Mouse (Mus musculus): ENCODE results near the gene Rom1.

Gene Rom1

GRCm38 (mm10) chr19:8942276-8942964 lies 13.3 kb upstream of the Rom1 start:
- WGBS, result under 1% methylated on average over 46 of the region's 46 CpGs

GRCm38 (mm10) chr19:8941515-8942217 lies 12.5 kb upstream of the Rom1 start, which contains the start of gene Mta2:
Mta2 (plus strand) TSS chr19:8941875.
- 1% methylated on average over 64 of the region's 64 CpGs for WGBS

- 47% methylated on average over 10 of the region's 10 CpGs for WGBS
These were observed 12.0 kb upstream of the Rom1 start for GRCm38 (mm10) chr19:8941136-8941514.

GRCm38 (mm10) chr19:8940526-8941133 lies 11.5 kb upstream of the Rom1 start:
- 82% methylated on average over 15 of the region's 15 CpGs for WGBS

- WGBS, result 92% methylated on average over 2 of the region's 2 CpGs
These were observed 7.6 kb upstream of the Rom1 start for GRCm38 (mm10) chr19:8936736-8937135.

GRCm38 (mm10) chr19:8930771-8931170 lies 1.6 kb upstream of the Rom1 start:
- 90% methylated on average over 7 of the region's 7 CpGs for WGBS

- 25% methylated on average over 11 of the region's 11 CpGs for whole genome bisulfite sequencing
These were observed 961 bp upstream of the Rom1 start for GRCm38 (mm10) chr19:8930117-8930516.

- 30% methylated on average over 16 of the region's 16 CpGs for WGBS
These were observed 400 bp downstream of the Rom1 start for GRCm38 (mm10) chr19:8928689-8929223.

- WGBS, result 89% methylated on average over 12 of the region's 12 CpGs
These were observed 1.1 kb downstream of the Rom1 start for GRCm38 (mm10) chr19:8927891-8928525.

GRCm38 (mm10) chr19:8926766-8927165 lies 2.4 kb downstream of the Rom1 start:
- WGBS, result 74% methylated on average over 2 of the region's 2 CpGs

- 64% methylated on average over 9 of the region's 9 CpGs for WGBS
These were observed 7.4 kb downstream of the Rom1 start for GRCm38 (mm10) chr19:8921741-8922140.

- WGBS, result under 1% methylated on average over 6 of the region's 6 CpGs
These were observed 8.3 kb downstream of the Rom1 start for GRCm38 (mm10) chr19:8920836-8921291.

- 1% methylated on average over 50 of the region's 50 CpGs for WGBS
These were observed 9.0 kb downstream of the Rom1 start, which contains the start of gene B3gat3 for GRCm38 (mm10) chr19:8920073-8920736. B3gat3 (plus strand) TSS chr19:8920374.

- WGBS, result 59% methylated on average over 6 of the region's 6 CpGs
These were observed 9.5 kb downstream of the Rom1 start for GRCm38 (mm10) chr19:8919684-8920072.

- WGBS, result 87% methylated on average over 3 of the region's 3 CpGs
These were observed 10.2 kb downstream of the Rom1 start for GRCm38 (mm10) chr19:8919000-8919399.

- WGBS, result 72% methylated on average over 3 of the region's 3 CpGs
These were observed 14.9 kb downstream of the Rom1 start for GRCm38 (mm10) chr19:8914212-8914611.

- 44% methylated on average over 5 of the region's 5 CpGs for WGBS
These were observed 17.3 kb downstream of the Rom1 start for GRCm38 (mm10) chr19:8911810-8912209.

- WGBS, result 89% methylated on average over 6 of the region's 6 CpGs
These were observed 20.6 kb downstream of the Rom1 start for GRCm38 (mm10) chr19:8908531-8908930.

GRCm38 (mm10) chr19:8903412-8903811 lies 25.7 kb downstream of the Rom1 start:
- WGBS, result 88% methylated on average over 5 of the region's 5 CpGs

- 34% methylated on average over 3 of the region's 3 CpGs for WGBS
These were observed 30.1 kb downstream of the Rom1 start for GRCm38 (mm10) chr19:8899079-8899478.

GRCm38 (mm10) chr19:8898576-8898975 lies 30.6 kb downstream of the Rom1 start:
- WGBS, result 5% methylated on average over 13 of the region's 13 CpGs

Data from cerebral cortex, adult 2 months (tissue).